Mouse (Mus musculus): Measurements from ENCODE around the gene Ift20.

DNA sequence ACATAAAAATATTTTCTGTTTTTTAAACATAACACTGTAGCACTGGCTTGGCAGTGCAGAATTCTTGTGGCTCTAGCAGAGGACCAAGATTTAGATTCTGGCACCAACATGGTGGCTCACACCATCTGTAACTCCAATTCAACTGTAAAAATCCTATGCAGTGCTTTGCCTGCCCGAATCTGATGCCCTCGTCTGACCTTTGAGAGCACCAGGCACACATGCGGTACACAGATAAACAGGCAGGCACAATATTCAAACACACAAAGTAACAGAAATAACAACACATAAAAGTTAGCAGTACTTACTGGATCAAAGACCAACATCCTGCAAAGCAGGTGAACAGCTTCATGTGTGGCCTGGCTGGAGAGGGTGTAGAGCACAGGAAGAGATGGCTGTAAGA lies 38.4 kb downstream of the Ift20 start:
- TF ChIP-seq CTCF (conservative IDR thresholded peaks at IDR 0.05; ENCODE audit: insufficient read depth, insufficient read length, low read depth, low read length) (no peak), POLR2A (IDR thresholded peaks at IDR 0.05; ENCODE audit: low read depth, low read length) (no peak)
